Mouse (Mus musculus): Measurements from ENCODE around the gene Rgs16. TPM values are rescaled to one million over a fixed set of nuclear protein-coding genes. Genes with fewer than 3 reads are reported as not detected.

Gene Rgs16
- total and polyA plus RNA-seq, 3 experiments: not detected

GRCm38 (mm10) chr1:153741551-153742316 is 1.6 kb downstream of the Rgs16 start:
- no peaks in the 10 kb centered on the region for H3K36me3 ChIP-seq (ENCODE audit: control insufficient read depth in 1 of 2, insufficient read depth in 2 of 2, low read length in 2 of 2)
- H3K9ac ChIP-seq (ENCODE audit: control insufficient read depth, low read depth, low read length, poor library complexity, severe bottlenecking): no peak overlapping the region
- H3K79me2 ChIP-seq (ENCODE audit: control insufficient read depth, insufficient read depth, low read length, poor library complexity): no peaks in the 10 kb centered on the region
- H3K27ac ChIP-seq (ENCODE audit: control insufficient read depth, low read depth, low read length): no peak overlapping the region
- H3K4me3 ChIP-seq (ENCODE audit: control insufficient read depth in 1 of 2, insufficient read depth in 1 of 2, low read depth in 2 of 2, low read length in 2 of 2): no peak overlapping the region
- peaks cover 0 to 3% of the 10 kb centered on the region in 2 experiments; a peak in 1 of 4 replicates for H3K4me1 ChIP-seq (ENCODE audit: control insufficient read depth in 1 of 2, insufficient read depth in 2 of 2, low read length in 2 of 2)
- no peaks in the 10 kb centered on the region for H3K27me3 ChIP-seq (ENCODE audit: control insufficient read depth in 1 of 2, insufficient read depth in 2 of 2, low read length in 2 of 2)
- DNase-seq (ENCODE audit: low read depth, low spot score): no peak
- no peaks in the 10 kb centered on the region for H3K9me3 ChIP-seq (replicated peaks; ENCODE audit: insufficient read depth, low read length)
- TF ChIP-seq KAT2A (conservative IDR thresholded peaks at IDR 0.05; ENCODE audit: low read depth, low read length): no peak
- no peak for TF ChIP-seq RAD21 (IDR thresholded peaks at IDR 0.05; ENCODE audit: low read depth, low read length)
- no peak for TF ChIP-seq RCOR1 (IDR thresholded peaks at IDR 0.05; ENCODE audit: low read depth, low read length)
- no peak for TF ChIP-seq UBTF (IDR thresholded peaks at IDR 0.05; ENCODE audit: borderline replicate concordance, insufficient read depth, low read depth, low read length)
- TF ChIP-seq POLR2A (IDR thresholded peaks at IDR 0.05; ENCODE audit: control insufficient read depth in 1 of 2, insufficient read depth in 1 of 2, low read depth in 1 of 2, low read length in 2 of 2, poor library complexity in 1 of 2): no peak
- no peak for TF ChIP-seq MXI1 (IDR thresholded peaks at IDR 0.05; ENCODE audit: low read depth, low read length)
- no peak for TF ChIP-seq POLR2AphosphoS2 (IDR thresholded peaks at IDR 0.05; ENCODE audit: low read length)
- no peak for TF ChIP-seq USF1 (IDR thresholded peaks at IDR 0.05; ENCODE audit: low read depth, low read length)
- no peak for TF ChIP-seq MAX (IDR thresholded peaks at IDR 0.05; ENCODE audit: low read length)
- no peak for TF ChIP-seq TAL1 (IDR thresholded peaks at IDR 0.05; ENCODE audit: low read length)
- no peak for TF ChIP-seq USF2 (IDR thresholded peaks at IDR 0.05; ENCODE audit: borderline replicate concordance in 1 of 2, insufficient read depth in 1 of 2, low read depth in 1 of 2, low read length in 2 of 2)
- TF ChIP-seq MEF2A (IDR thresholded peaks at IDR 0.05; ENCODE audit: extremely low read depth, insufficient replicate concordance, low read depth, low read length, poor library complexity, severe bottlenecking): no peak
- TF ChIP-seq ZNF384 (IDR thresholded peaks at IDR 0.05; ENCODE audit: low read depth, low read length): no peak
- TF ChIP-seq GATA1 (IDR thresholded peaks at IDR 0.05; ENCODE audit: low read depth, low read length): no peak
- no peak for TF ChIP-seq CHD2 (IDR thresholded peaks at IDR 0.05; ENCODE audit: low read length)
- TF ChIP-seq ZC3H11A (IDR thresholded peaks at IDR 0.05; ENCODE audit: low read depth, low read length): no peak
- no peak for TF ChIP-seq NELFE (IDR thresholded peaks at IDR 0.05; ENCODE audit: low read depth, low read length)
- no peak for TF ChIP-seq BHLHE40 (IDR thresholded peaks at IDR 0.05; ENCODE audit: borderline replicate concordance, low read depth, low read length)
